Mouse (Mus musculus): Measurements from ENCODE around the gene Gm49320. TPM values are rescaled to one million over a fixed set of nuclear protein-coding genes. Genes with fewer than 3 reads are reported as not detected.

The Gm49320 gene
- polyA plus RNA-seq, 1 experiment from 2014 or later, result 0.53 TPM

DNA sequence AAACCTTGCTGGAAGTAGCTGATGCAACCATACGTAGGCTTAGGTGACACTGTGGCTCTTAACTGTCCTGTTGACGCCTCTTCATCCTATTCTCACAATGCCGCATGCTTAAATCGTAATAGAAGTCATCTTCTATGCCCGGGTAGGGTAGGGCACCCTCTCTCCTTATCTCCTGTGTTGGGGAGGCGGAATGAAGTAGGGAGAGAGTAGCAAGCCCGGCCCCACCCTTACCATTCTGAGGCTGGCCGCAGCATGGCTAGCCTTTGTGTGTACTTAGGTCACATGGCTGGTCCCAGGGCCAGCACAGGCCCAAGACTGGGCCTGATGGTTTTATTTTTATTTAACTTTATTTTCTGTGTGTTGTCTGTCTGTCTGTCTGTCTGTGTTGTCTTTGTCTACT is 8.6 kb downstream of the Gm49320 start:
- no peaks in the 10 kb centered on the region for H3K27me3 ChIP-seq (ENCODE audit: control insufficient read depth, insufficient read depth, low read length)
- peaks cover 8 to 11% of the 10 kb centered on the region in 2 experiments; a peak in 3 of 4 replicates for H3K4me1 ChIP-seq (ENCODE audit: control insufficient read depth in 2 of 2, insufficient read depth in 2 of 2, low read length in 2 of 2)
- WGBS, result 79% methylated on average over 8 of the region's 8 CpGs
- no peaks in the 10 kb centered on the region for H3K9me3 ChIP-seq (ENCODE audit: control insufficient read depth, low read length)
- no peak overlapping the region for H3K9ac ChIP-seq (ENCODE audit: low read length)
- no peak overlapping the region for H3K4me3 ChIP-seq (ENCODE audit: control insufficient read depth in 1 of 2, insufficient read depth in 1 of 2, low read depth in 1 of 2, low read length in 2 of 2)
- H3K36me3 ChIP-seq (ENCODE audit: control insufficient read depth, insufficient read depth, low read length), result peaks cover 61% of the 10 kb centered on the region
- H3K4me2 ChIP-seq (ENCODE audit: low read length), result no peak overlapping the region
- ATAC-seq (ENCODE audit: insufficient number of reproducible peaks, insufficient read depth, low FRiP score, low read depth), result no peak
- H3K27ac ChIP-seq (replicated peaks in 1 of 2; ENCODE audit: control insufficient read depth in 1 of 2, insufficient read depth in 1 of 2, low read depth in 2 of 2, low read length in 2 of 2), result no peak overlapping the region

DNA sequence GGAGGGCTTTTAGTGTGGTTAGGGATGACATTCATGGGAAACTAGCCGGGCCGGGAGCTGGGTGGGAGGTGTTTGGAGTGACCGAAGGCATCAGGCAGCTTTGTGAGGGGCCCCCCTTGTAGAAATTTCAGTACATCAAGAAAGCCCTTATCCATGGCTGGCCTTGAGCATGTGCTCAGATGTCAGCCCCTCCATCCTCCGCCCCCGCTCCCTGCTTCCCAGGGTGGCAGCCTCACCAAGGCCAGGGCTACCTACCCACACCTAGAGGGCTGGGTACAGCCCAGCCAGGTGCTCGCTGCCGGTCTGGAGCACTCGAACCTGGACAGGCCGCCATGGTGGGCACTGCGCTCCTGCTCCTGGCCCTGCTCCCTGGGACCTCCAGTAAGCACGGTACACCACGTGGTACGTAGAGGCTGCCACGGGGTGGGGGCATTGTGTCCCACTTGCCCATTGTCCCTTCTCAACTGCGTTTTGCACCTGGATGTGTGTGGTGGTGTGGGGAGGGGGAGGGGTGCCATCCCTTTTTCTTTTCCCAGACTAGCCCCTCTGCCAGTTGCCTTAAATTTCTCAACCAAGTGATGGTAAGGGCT is 9.4 kb downstream of the Gm49320 start, which contains the start of gene Tgfbr3l:
Gene Tgfbr3l, plus strand, starts transcription at position 264 of the 590 bp plus-strand sequence.
- Histone ChIP-seq H3K4me1 (ENCODE audit: control insufficient read depth in 2 of 2, insufficient read depth in 2 of 2, low read length in 2 of 2) (peaks cover 12 to 16% of the 10 kb centered on the region in 2 experiments), H3K4me3 (ENCODE audit: control insufficient read depth in 1 of 2, insufficient read depth in 1 of 2, low read depth in 1 of 2, low read length in 2 of 2) (peak within 1 kb of the TSS in 1 of 2 experiments; percentile 16; a peak in 1 of 4 replicates), H3K9me3 (ENCODE audit: control insufficient read depth, low read length) (no peaks in the 10 kb centered on the region), H3K27ac (replicated peaks in 1 of 2; ENCODE audit: control insufficient read depth in 1 of 2, insufficient read depth in 1 of 2, low read depth in 2 of 2, low read length in 2 of 2) (peak within 1 kb of the TSS; percentile 4 to 53; a peak in 3 of 4 replicates), H3K9ac (ENCODE audit: low read length) (peak within 1 kb of the TSS; percentile 52), H3K27me3 (ENCODE audit: control insufficient read depth, insufficient read depth, low read length) (no peaks in the 10 kb centered on the region), H3K36me3 (ENCODE audit: control insufficient read depth, insufficient read depth, low read length) (peaks cover 54% of the 10 kb centered on the region), H3K4me2 (ENCODE audit: low read length) (peak within 1 kb of the TSS; percentile 60)
- 80% methylated on average over 15 of the region's 15 CpGs for WGBS
- ATAC-seq (ENCODE audit: insufficient number of reproducible peaks, insufficient read depth, low FRiP score, low read depth), result no peak

DNA sequence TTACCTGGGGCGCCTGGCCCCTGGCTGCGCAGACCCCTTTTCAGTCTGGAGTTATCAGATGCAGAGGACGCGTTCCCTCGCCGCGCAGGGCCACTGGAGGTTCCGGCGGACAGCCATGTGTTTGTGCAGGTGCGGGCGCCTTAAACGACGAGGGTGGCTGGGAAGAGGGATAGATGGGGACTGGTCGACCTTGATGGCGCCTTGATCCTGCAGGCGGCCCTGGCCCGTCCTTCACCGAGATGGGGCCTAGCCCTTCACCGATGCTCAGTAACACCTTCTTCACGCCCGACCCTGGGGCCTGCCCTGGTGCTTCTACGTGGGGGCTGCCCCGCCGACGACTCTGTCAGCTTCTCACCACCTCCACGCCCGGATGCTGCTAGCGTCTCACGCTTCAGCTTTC is 10.5 kb downstream of the Gm49320 start:
- H3K27ac ChIP-seq (replicated peaks in 1 of 2; ENCODE audit: control insufficient read depth in 1 of 2, insufficient read depth in 1 of 2, low read depth in 2 of 2, low read length in 2 of 2), result peak overlapping the region; percentile 4 to 53; a peak in 3 of 4 replicates
- 13% methylated on average over 29 of the region's 29 CpGs for WGBS

DNA sequence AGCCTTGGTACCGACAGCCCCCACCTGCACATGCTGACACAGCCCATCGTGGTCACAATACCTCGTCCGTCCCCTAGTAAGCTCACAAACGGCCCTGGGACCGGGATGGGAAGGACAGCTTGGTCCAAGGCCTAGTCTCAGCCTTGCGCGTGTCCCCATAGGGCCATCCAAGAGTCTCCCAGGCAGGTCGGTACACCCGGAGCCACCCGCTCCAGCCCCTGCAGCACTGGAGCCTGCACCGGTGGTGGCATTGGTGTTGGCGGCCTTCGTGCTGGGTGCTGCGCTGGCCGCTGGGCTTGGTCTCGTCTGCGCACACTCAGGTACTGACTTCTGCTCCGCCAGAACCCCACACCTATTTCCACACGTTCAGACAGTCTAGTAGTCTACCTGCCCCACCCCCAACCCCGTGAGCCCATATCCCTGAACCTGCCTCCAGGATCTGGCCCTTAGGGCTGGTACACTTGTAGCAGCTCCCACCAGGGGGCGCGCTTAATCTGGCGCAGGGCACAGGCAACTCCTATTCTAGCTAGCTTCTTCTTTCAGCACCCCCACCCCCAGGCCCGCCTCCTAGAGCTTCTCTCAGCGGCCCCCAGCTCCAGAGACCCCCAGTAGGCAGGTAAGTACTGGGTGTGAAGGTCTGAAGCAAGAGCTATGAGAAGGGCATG is 11.8 kb downstream of the Gm49320 start:
- no peak overlapping the region for H3K27ac ChIP-seq (replicated peaks in 1 of 2; ENCODE audit: control insufficient read depth in 1 of 2, insufficient read depth in 1 of 2, low read depth in 2 of 2, low read length in 2 of 2)
- ATAC-seq (ENCODE audit: insufficient number of reproducible peaks, insufficient read depth, low FRiP score, low read depth), result no peak
- H3K4me2 ChIP-seq (ENCODE audit: low read length), result no peak overlapping the region

More for the DNA sequence above, 10.5 kb downstream of the Gm49320 start:
- peak overlapping the region; percentile 60 for H3K4me2 ChIP-seq (ENCODE audit: low read length)
- ATAC-seq (ENCODE audit: insufficient number of reproducible peaks, insufficient read depth, low FRiP score, low read depth), result no peak
- peaks cover 15 to 22% of the 10 kb centered on the region in 2 experiments for H3K4me1 ChIP-seq (ENCODE audit: control insufficient read depth in 2 of 2, insufficient read depth in 2 of 2, low read length in 2 of 2)
- H3K27me3 ChIP-seq (ENCODE audit: control insufficient read depth, insufficient read depth, low read length), result no peaks in the 10 kb centered on the region
- H3K4me3 ChIP-seq (ENCODE audit: control insufficient read depth in 1 of 2, insufficient read depth in 1 of 2, low read depth in 1 of 2, low read length in 2 of 2), result peak overlapping the region in 1 of 2 experiments; percentile 16; a peak in 1 of 4 replicates
- H3K9ac ChIP-seq (ENCODE audit: low read length), result peak overlapping the region; percentile 52
- H3K36me3 ChIP-seq (ENCODE audit: control insufficient read depth, insufficient read depth, low read length), result peaks cover 42% of the 10 kb centered on the region
- H3K9me3 ChIP-seq (ENCODE audit: control insufficient read depth, low read length), result no peaks in the 10 kb centered on the region

DNA sequence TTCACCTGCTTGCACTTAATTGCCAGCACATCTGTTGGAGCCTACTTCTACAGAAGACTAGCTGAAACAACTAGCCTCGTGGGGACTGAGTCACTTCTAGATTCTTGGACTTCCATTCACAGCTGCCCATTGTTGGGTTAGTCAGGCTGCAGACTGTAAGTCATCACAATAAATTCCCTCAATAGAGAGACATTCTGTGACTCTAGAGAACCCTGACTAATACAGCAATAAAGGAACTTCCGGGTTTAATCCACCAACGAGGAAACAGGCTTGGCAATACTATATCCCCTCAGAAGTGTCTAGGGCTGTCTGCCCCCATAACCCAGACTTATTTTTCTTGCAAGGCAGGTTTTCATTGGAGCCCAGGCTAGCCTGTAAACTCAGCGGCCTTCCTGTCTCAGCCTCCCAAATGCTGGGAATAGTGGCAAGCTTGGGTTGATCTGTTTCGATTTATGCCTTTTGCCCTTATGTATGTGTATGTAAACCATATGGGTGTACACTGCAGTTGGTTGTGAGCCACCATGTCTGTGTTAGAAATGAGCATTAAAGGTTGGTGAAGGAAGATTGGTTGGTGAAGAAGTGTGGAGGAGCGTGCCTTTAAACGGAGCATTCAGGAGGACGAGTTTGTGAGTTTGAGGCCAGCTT is 13.6 kb downstream of the Gm49320 start:
- Histone ChIP-seq H3K4me3 (ENCODE audit: control insufficient read depth in 1 of 2, insufficient read depth in 1 of 2, low read depth in 1 of 2, low read length in 2 of 2) (peak overlapping the region; percentile 89 to 93), H3K9ac (ENCODE audit: low read length) (peak overlapping the region; percentile 90), H3K27me3 (ENCODE audit: control insufficient read depth, insufficient read depth, low read length) (no peaks in the 10 kb centered on the region), H3K9me3 (ENCODE audit: control insufficient read depth, low read length) (no peaks in the 10 kb centered on the region), H3K4me1 (ENCODE audit: control insufficient read depth in 2 of 2, insufficient read depth in 2 of 2, low read length in 2 of 2) (peaks cover 15 to 27% of the 10 kb centered on the region in 2 experiments), H3K27ac (replicated peaks in 1 of 2; ENCODE audit: control insufficient read depth in 1 of 2, insufficient read depth in 1 of 2, low read depth in 2 of 2, low read length in 2 of 2) (peak overlapping the region in 1 of 2 experiments; percentile 88; a peak in 1 of 4 replicates), H3K36me3 (ENCODE audit: control insufficient read depth, insufficient read depth, low read length) (peaks cover 40% of the 10 kb centered on the region), H3K4me2 (ENCODE audit: low read length) (peak overlapping the region; percentile 79)
- ATAC-seq (ENCODE audit: insufficient number of reproducible peaks, insufficient read depth, low FRiP score, low read depth), result no peak
- WGBS, result 42% methylated on average over 8 of the region's 8 CpGs

More for the DNA sequence above, 11.8 kb downstream of the Gm49320 start:
- no peak overlapping the region for H3K4me3 ChIP-seq (ENCODE audit: control insufficient read depth in 1 of 2, insufficient read depth in 1 of 2, low read depth in 1 of 2, low read length in 2 of 2)
- H3K27me3 ChIP-seq (ENCODE audit: control insufficient read depth, insufficient read depth, low read length), result no peaks in the 10 kb centered on the region
- H3K4me1 ChIP-seq (ENCODE audit: control insufficient read depth in 2 of 2, insufficient read depth in 2 of 2, low read length in 2 of 2), result peaks cover 15 to 24% of the 10 kb centered on the region in 2 experiments
- 37% methylated on average over 26 of the region's 26 CpGs for WGBS
- no peak overlapping the region for H3K9ac ChIP-seq (ENCODE audit: low read length)
- no peaks in the 10 kb centered on the region for H3K9me3 ChIP-seq (ENCODE audit: control insufficient read depth, low read length)
- H3K36me3 ChIP-seq (ENCODE audit: control insufficient read depth, insufficient read depth, low read length), result peaks cover 42% of the 10 kb centered on the region

DNA sequence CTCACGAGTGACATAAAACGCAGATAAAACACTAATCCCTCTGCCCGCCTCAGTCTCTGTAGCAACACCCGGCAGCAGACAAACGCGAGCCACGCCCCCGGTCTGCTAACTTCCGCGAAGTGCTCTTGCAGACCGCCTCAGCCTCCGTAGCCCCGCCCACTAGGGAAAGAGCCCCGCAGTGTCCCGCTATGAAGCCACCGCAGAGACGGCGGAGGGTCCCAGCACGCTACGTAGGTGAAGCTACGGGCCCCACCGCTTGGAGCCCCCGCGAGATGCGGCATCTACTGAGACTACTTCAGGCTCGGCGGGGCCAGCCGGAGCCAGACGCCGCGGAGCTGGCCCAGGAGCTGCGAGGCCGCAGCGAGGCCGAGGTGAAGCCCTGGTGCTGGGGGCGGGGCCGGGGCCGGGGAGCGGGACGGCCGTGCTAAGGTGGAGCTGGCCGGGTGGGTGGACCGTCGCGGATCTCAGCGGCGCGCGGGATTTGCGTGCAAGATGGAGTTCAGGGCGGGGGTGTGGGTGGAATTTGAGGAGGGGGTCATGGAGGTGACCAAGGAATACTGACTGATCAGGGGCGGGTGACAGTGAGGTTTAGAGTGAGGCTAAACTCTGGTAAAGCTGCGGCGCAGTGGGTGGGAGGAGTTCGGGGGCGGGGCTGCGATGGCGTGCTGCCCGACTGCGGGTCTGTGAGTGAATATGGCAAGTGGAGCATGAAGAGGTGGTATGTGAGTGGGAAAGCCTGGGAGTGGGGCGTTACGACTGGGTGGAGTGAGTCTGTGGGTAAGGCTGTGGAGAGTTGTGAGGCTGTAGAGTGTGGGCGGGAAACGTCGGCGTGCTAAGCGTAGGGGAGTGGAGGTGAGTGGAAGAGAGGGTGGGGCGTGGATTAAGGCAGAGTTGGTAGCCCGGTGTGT is 14.5 kb downstream of the Gm49320 start, which contains the start of gene Snapc2:
Gene Snapc2, plus strand, starts transcription at position 147 of the 908 bp plus-strand sequence.
- Histone ChIP-seq H3K27ac (replicated peaks in 1 of 2; ENCODE audit: control insufficient read depth in 1 of 2, insufficient read depth in 1 of 2, low read depth in 2 of 2, low read length in 2 of 2) (peak within 1 kb of the TSS; percentile 71 to 88), H3K4me1 (ENCODE audit: control insufficient read depth in 2 of 2, insufficient read depth in 2 of 2, low read length in 2 of 2) (peaks cover 20 to 33% of the 10 kb centered on the region in 2 experiments), H3K27me3 (ENCODE audit: control insufficient read depth, insufficient read depth, low read length) (no peaks in the 10 kb centered on the region), H3K4me2 (ENCODE audit: low read length) (peak within 1 kb of the TSS; percentile 79), H3K4me3 (ENCODE audit: control insufficient read depth in 1 of 2, insufficient read depth in 1 of 2, low read depth in 1 of 2, low read length in 2 of 2) (peak within 1 kb of the TSS; percentile 89 to 93), H3K9ac (ENCODE audit: low read length) (peak within 1 kb of the TSS; percentile 90), H3K36me3 (ENCODE audit: control insufficient read depth, insufficient read depth, low read length) (peaks cover 33% of the 10 kb centered on the region), H3K9me3 (ENCODE audit: control insufficient read depth, low read length) (no peaks in the 10 kb centered on the region)
- 1% methylated on average over 69 of the region's 69 CpGs for WGBS
- ATAC-seq (ENCODE audit: insufficient number of reproducible peaks, insufficient read depth, low FRiP score, low read depth), result peak; percentile 84

All from heart, embryonic 14.5 days (tissue).